Mouse (Mus musculus): ENCODE data around the gene Rgs6. TPM values are rescaled to one million over a fixed set of nuclear protein-coding genes. Genes with fewer than 3 reads are reported as not detected.

Gene Rgs6
- polyA plus RNA-seq, 1 experiment from 2014 or later: 8.6 TPM

DNA sequence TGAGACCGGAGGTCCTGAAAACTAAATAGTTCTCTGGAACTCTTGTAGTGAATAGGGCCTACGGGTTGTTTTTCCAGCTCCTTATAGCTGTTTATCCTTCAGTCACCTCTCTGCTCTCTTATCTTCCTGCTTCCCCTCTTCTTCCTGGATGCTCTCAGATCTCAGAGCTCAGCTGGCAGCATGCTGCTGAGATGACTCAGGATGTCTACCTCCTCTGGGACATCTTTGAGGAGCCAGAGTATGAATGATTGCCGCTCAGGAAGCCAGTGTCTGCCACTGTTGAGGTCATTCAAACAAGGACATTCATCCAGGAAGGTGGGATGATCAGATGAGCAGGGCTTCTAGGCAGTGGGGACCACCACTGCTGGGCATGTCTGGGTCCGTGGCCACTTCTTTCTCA, 498.9 kb downstream of the Rgs6 start:
- Histone ChIP-seq H3K27ac (replicated peaks) (no peak overlapping the region), H3K4me2 (no peak overlapping the region), H3K4me1 (replicated peaks) (no peaks in the 10 kb centered on the region), H3K9me3 (no peaks in the 10 kb centered on the region), H3K36me3 (no peaks in the 10 kb centered on the region), H3K9ac (no peak overlapping the region), H3K4me3 (no peak overlapping the region), H3K27me3 (no peaks in the 10 kb centered on the region)
- 88% methylated on average over 4 of the region's 4 CpGs for WGBS
- no peak for ATAC-seq (ENCODE audit: low FRiP score, low read depth)

DNA sequence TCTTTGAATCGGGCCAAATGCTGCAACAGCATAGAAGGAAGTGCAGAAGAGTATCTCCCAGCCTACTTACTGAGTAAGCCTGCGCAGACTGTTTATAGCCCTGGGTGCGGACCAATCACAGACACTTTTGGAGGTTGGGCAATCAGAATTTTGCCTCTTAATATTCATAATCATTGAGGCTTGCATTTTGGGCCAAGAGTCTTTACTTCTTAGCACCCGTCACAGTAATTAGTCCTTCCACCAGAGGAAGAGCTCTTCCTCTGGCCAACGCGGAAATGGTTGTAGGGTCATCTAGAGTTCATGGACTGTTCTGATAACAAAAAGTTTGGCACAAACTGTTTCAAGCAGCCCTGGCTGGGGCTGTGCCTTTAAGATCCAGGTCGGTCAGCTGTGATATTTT, 499.5 kb downstream of the Rgs6 start:
- Histone ChIP-seq H3K9ac (no peak overlapping the region), H3K27ac (replicated peaks) (no peak overlapping the region), H3K27me3 (no peaks in the 10 kb centered on the region), H3K4me1 (replicated peaks) (no peaks in the 10 kb centered on the region), H3K4me3 (no peak overlapping the region), H3K9me3 (no peaks in the 10 kb centered on the region), H3K4me2 (no peak overlapping the region), H3K36me3 (no peaks in the 10 kb centered on the region)
- WGBS: 72% methylated on average over 7 of the region's 7 CpGs
- no peak for ATAC-seq (ENCODE audit: low FRiP score, low read depth)

DNA sequence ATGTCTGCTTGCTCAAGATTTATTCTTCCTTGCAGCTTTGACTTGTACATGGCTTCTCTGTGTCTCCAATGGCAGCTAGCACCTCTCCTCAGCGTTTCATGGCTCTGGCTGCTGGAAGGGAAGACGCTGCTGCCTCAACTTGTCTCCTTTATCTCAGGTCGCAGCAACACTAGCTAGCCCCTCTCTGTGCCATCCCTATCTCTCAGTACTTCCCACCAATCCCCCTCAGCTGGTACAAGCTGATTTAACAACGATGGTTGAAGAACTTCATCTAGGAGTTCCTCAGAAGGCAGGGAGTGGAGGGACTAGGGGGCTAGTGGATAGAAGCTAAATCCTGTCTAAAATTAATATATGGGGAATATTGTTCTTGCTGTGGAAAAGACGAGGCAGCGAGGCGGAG, 503.9 kb downstream of the Rgs6 start:
- no peak overlapping the region for H3K4me3 ChIP-seq
- WGBS: 89% methylated on average over 7 of the region's 7 CpGs
- no peak for ATAC-seq (ENCODE audit: low FRiP score, low read depth)

DNA sequence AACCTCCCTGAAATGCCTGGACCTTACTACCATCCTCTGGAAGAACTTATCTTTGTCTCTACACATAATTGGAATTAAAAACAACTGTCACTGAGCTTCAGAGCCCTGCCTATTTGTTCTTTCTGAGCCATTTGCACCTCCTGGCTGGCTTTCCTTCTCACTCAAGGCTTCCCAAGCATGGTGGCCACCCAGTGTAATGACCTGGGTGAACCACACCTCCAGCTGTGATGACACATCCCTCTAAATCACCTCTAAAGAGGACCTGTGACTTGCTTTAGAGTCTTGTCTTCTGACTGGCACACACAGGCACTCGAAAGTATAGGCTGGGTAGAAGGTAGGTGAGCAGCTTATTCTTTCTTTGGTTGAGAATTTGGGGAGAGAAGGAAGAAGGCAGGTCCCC, 509.7 kb downstream of the Rgs6 start:
- H3K36me3 ChIP-seq: no peaks in the 10 kb centered on the region
- no peak overlapping the region for H3K27ac ChIP-seq (replicated peaks)
- no peak overlapping the region for H3K4me2 ChIP-seq
- 92% methylated on average over 1 of the region's 1 CpGs for WGBS
- no peak for ATAC-seq (ENCODE audit: low FRiP score, low read depth)
- H3K27me3 ChIP-seq: no peaks in the 10 kb centered on the region
- H3K9ac ChIP-seq: no peak overlapping the region
- peaks cover 7% of the 10 kb centered on the region for H3K4me1 ChIP-seq (replicated peaks)
- H3K4me3 ChIP-seq: no peak overlapping the region
- H3K9me3 ChIP-seq: no peaks in the 10 kb centered on the region

More for the DNA sequence above, 503.9 kb downstream of the Rgs6 start:
- no peaks in the 10 kb centered on the region for H3K4me1 ChIP-seq (replicated peaks)
- H3K27me3 ChIP-seq: no peaks in the 10 kb centered on the region
- H3K27ac ChIP-seq (replicated peaks): no peak overlapping the region
- no peaks in the 10 kb centered on the region for H3K9me3 ChIP-seq
- no peak overlapping the region for H3K9ac ChIP-seq
- no peaks in the 10 kb centered on the region for H3K36me3 ChIP-seq
- H3K4me2 ChIP-seq: no peak overlapping the region

DNA sequence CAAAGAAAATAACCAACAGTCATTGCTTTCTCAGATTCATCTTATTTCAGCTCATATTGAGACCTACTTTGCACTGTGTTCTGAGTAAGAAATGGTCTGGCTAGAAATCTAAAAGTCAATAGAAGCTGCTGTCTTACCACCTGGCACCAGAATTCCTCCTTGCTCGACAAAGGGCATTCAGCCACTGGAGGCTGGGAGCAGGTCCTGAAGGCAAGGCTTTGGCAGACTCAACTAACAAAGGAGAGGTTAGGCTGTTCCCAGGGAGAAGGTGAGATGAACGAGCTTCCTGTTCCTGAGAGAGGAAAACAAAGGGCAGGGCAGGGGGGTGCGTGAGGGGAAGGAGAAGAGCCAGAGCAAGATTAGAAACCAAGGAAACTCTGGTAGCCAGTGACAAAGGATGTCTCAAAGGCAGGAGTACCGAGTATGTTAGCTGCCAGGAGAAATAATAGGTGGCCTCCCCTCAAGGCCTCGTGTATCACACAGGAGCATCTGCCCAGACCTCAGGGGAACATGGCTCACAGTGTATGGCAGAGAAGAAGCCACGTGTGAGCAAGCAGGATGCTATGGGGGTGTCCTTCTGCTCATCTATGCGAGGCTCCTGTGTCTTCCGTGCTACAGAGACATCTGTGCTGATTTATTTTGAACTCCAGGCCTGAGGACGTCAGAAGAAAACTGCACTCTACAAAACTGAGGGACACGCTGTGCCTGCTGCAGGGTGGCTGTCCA, 510.7 kb downstream of the Rgs6 start:
- Histone ChIP-seq H3K4me2 (no peak overlapping the region), H3K9ac (no peak overlapping the region), H3K27ac (replicated peaks) (no peak overlapping the region), H3K9me3 (no peaks in the 10 kb centered on the region), H3K36me3 (no peaks in the 10 kb centered on the region), H3K4me3 (no peak overlapping the region), H3K27me3 (no peaks in the 10 kb centered on the region), H3K4me1 (replicated peaks) (peaks cover 7% of the 10 kb centered on the region)
- 31% methylated on average over 10 of the region's 10 CpGs for WGBS
- no peak for ATAC-seq (ENCODE audit: low FRiP score, low read depth)

DNA sequence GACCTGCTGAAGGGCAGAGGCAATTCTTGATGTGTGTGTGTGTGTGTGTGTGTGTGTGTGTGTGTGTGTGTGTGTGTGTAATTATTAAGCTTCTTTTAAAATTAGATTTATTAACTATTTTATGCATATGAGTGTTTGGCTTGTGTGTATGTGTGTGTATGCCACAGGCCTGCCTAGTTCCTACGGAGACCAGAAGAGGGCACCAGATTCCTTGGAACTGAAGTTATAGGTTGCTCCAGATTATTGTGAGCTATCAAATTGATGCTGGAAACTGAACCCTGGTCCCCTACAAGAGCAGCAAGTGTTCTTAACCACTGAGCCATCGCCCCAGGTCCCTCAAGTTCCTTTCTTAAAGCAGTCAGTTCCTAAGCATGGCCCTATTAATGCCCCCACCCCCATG, 511.8 kb downstream of the Rgs6 start:
- H3K9me3 ChIP-seq: no peaks in the 10 kb centered on the region
- WGBS: 96% methylated on average over 2 of the region's 2 CpGs
- no peak overlapping the region for H3K27ac ChIP-seq (replicated peaks)
- no peak overlapping the region for H3K4me2 ChIP-seq
- ATAC-seq (ENCODE audit: low FRiP score, low read depth): no peak
- H3K27me3 ChIP-seq: no peaks in the 10 kb centered on the region
- H3K4me1 ChIP-seq (replicated peaks): peaks cover 7% of the 10 kb centered on the region
- H3K9ac ChIP-seq: no peak overlapping the region
- H3K4me3 ChIP-seq: no peak overlapping the region
- H3K36me3 ChIP-seq: no peaks in the 10 kb centered on the region

DNA sequence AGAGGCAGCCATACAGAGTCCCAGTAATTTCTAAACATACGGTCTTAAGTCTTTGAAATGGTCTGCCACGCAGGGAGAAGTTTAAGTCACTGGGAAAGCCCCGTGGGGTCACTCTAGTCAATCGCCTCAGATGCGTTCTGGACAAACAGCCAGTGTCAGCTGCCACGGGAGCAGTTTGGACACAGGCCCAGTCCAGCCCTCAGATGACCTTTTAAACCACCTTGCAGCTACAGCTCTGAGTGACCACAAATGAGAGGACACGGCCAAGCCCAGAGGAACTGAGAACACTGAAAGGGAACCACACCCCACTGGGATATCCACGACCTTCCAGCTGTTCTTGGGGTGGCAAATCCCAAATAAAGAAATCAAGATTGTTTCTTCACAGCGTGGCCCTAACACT, 512.3 kb downstream of the Rgs6 start:
- H3K4me2 ChIP-seq: no peak overlapping the region
- no peak overlapping the region for H3K27ac ChIP-seq (replicated peaks)
- H3K27me3 ChIP-seq: no peaks in the 10 kb centered on the region
- peaks cover 7% of the 10 kb centered on the region for H3K4me1 ChIP-seq (replicated peaks)
- no peak for ATAC-seq (ENCODE audit: low FRiP score, low read depth)
- WGBS: 65% methylated on average over 9 of the region's 9 CpGs
- no peak overlapping the region for H3K9ac ChIP-seq
- H3K9me3 ChIP-seq: no peaks in the 10 kb centered on the region
- no peaks in the 10 kb centered on the region for H3K36me3 ChIP-seq
- no peak overlapping the region for H3K4me3 ChIP-seq

DNA sequence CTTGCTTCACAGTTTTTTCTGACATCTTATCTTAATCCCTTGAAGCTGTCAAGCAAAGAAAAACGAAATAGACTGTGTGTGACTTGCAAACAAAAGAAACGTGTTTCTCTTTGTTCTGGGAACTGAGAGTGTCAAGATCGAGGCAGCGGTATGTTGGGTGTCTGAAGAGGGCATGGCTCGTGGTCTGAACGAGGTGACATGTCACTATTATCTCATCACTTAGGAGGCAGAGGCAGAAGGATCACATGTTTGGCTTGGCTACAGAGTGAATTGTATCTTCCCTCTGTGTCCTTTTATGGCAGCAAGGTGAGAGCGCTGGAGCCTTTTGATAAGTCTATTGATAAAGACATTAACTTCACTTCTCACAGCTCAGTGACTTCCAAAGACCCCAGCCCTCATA, 512.8 kb downstream of the Rgs6 start:
- H3K4me3 ChIP-seq: no peak overlapping the region

DNA sequence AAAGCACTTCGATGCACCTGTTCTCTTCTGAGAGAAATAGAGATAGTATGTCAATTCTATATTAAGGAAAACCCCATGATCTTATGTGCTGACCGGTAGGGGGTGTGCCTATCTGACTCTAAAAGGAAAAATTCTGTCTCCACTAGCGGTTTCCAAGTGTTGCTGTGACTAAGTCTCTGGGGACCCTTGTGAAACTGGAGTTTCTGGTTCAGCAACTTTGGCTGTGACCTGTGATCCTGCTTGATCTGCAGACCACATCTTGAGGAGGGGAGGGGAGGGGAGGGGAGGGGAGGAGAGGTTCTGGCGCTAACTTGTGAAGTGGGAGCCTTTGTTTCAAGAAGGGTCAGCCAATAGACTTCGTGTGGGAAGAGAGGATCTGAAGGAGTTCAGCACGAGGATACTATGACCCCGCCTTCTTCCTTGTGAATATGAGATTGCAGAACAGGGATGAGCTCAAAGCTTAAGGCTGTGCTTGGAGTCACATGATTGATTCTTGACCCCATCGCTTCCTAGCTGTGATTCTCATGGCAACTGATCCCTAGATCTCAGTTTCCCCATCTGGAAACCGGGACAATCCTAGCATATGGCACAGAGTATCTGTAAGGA, 517.5 kb downstream of the Rgs6 start:
- Histone ChIP-seq H3K36me3 (no peaks in the 10 kb centered on the region), H3K9me3 (no peaks in the 10 kb centered on the region), H3K4me2 (no peak overlapping the region), H3K9ac (no peak overlapping the region), H3K4me1 (replicated peaks) (0 out of 2 replicates have a peak, but pooled peaks cover 6% of the 10 kb centered on the region), H3K4me3 (no peak overlapping the region), H3K27me3 (no peaks in the 10 kb centered on the region), H3K27ac (replicated peaks) (no peak overlapping the region)
- WGBS: 64% methylated on average over 9 of the region's 9 CpGs
- ATAC-seq (ENCODE audit: low FRiP score, low read depth): no peak

More for the DNA sequence above, 512.8 kb downstream of the Rgs6 start:
- H3K27me3 ChIP-seq: no peaks in the 10 kb centered on the region
- no peak overlapping the region for H3K27ac ChIP-seq (replicated peaks)
- 42% methylated on average over 7 of the region's 7 CpGs for WGBS
- ATAC-seq (ENCODE audit: low FRiP score, low read depth): no peak
- no peaks in the 10 kb centered on the region for H3K36me3 ChIP-seq
- H3K4me2 ChIP-seq: no peak overlapping the region
- H3K9me3 ChIP-seq: no peaks in the 10 kb centered on the region
- H3K4me1 ChIP-seq (replicated peaks): peaks cover 7% of the 10 kb centered on the region
- H3K9ac ChIP-seq: no peak overlapping the region

DNA sequence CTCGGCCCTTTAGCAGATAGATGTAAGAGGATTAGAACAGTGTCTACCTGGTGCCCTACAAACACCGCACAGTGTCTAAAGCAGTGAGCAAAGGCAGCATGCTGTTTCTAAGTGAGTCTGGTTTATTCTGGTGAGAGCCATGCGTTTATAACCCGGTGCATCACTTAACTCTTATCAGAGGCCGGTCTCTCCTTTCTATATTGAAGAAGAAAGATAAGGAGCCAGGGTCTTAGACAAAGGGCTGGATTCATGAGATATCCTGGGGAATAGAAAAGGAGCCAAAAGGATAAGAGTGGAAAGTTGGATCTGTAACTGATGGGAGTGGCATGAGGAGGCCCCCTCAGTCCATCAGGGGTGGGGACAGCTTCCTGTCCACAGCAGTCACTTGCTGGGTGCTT, 518.0 kb downstream of the Rgs6 start:
- H3K4me2 ChIP-seq: no peak overlapping the region
- H3K4me3 ChIP-seq: no peak overlapping the region
- WGBS: 86% methylated on average over 5 of the region's 5 CpGs
- H3K9me3 ChIP-seq: no peaks in the 10 kb centered on the region
- no peak for ATAC-seq (ENCODE audit: low FRiP score, low read depth)
- H3K27ac ChIP-seq (replicated peaks): no peak overlapping the region
- no peak overlapping the region for H3K9ac ChIP-seq
- H3K36me3 ChIP-seq: no peaks in the 10 kb centered on the region
- H3K27me3 ChIP-seq: no peaks in the 10 kb centered on the region
- 0 out of 2 replicates have a peak, but pooled peaks cover 6% of the 10 kb centered on the region for H3K4me1 ChIP-seq (replicated peaks)

DNA sequence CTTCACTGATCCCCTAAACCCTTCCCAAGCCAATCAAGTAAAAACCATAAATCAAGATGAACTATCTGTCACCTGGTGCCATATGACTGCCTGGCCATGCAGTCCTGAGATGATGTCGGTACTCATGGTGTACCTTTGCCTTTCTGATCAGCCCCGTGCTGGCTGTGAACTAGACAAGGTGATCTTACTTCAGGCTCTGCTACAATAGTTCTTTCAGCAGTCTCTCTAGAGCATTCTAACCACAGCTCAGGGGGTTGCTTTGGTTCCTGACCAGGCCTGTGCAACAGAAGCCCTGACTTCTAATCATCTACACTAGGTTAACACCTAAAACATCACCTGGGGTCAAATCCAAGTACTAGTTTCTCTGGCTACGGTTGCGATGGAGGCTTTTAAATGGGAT, 521.4 kb downstream of the Rgs6 start:
- no peak overlapping the region for H3K9ac ChIP-seq
- peaks cover 21% of the 10 kb centered on the region for H3K4me1 ChIP-seq (replicated peaks)
- H3K27me3 ChIP-seq: no peaks in the 10 kb centered on the region
- no peaks in the 10 kb centered on the region for H3K9me3 ChIP-seq
- H3K36me3 ChIP-seq: no peaks in the 10 kb centered on the region
- H3K4me3 ChIP-seq: no peak overlapping the region
- no peak overlapping the region for H3K4me2 ChIP-seq
- WGBS: 79% methylated on average over 4 of the region's 4 CpGs
- no peak for ATAC-seq (ENCODE audit: low FRiP score, low read depth)
- H3K27ac ChIP-seq (replicated peaks): no peak overlapping the region

DNA sequence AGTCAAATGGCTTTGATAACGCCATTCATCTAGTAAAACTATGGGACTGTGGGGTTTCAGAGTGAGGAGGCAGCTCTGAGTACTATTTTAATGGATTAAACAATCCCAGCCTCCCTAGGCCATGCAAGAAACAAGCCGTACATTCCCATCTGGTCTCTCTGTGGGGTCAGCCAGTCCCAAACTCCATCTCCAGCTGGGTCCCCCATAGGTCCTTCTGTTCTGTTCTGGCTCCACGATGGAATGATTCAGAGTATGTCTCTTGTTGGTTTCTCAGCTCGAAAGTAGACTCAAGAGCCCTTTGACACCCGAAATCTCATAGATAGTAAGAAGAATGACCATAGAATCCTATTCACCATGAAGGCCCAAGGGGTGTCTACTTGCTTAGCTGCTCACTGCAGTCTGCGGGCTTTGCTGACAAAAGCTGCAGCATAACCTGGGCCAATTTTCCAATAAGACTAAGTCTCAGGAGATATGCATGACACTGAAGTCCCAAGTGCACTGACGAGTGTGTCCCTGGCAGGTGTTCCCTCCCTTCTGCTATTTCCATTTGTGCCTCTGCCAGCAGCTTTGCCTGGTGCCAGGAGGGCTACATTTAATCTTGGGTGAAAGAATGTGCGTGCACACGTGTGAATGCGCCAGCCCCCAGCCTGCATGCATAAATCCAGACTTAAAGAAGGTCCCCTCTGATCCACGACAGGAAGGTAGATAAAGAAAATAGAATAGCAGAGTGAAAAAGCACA, 522.0 kb downstream of the Rgs6 start:
- Histone ChIP-seq H3K4me3 (no peak overlapping the region), H3K27ac (replicated peaks) (no peak overlapping the region), H3K9ac (no peak overlapping the region), H3K36me3 (no peaks in the 10 kb centered on the region), H3K4me2 (no peak overlapping the region), H3K9me3 (no peaks in the 10 kb centered on the region), H3K27me3 (no peaks in the 10 kb centered on the region), H3K4me1 (replicated peaks) (peaks cover 25% of the 10 kb centered on the region)
- WGBS: 62% methylated on average over 11 of the region's 11 CpGs
- ATAC-seq (ENCODE audit: low FRiP score, low read depth): no peak
